Mouse (Mus musculus): ENCODE data around the gene Fam168a.
"Not testable (repeated sequence)": the region's sequence is repeated elsewhere in the genome, so short reads cannot be mapped to it uniquely, and the experiment has no call there.

Fam168a gene

DNA sequence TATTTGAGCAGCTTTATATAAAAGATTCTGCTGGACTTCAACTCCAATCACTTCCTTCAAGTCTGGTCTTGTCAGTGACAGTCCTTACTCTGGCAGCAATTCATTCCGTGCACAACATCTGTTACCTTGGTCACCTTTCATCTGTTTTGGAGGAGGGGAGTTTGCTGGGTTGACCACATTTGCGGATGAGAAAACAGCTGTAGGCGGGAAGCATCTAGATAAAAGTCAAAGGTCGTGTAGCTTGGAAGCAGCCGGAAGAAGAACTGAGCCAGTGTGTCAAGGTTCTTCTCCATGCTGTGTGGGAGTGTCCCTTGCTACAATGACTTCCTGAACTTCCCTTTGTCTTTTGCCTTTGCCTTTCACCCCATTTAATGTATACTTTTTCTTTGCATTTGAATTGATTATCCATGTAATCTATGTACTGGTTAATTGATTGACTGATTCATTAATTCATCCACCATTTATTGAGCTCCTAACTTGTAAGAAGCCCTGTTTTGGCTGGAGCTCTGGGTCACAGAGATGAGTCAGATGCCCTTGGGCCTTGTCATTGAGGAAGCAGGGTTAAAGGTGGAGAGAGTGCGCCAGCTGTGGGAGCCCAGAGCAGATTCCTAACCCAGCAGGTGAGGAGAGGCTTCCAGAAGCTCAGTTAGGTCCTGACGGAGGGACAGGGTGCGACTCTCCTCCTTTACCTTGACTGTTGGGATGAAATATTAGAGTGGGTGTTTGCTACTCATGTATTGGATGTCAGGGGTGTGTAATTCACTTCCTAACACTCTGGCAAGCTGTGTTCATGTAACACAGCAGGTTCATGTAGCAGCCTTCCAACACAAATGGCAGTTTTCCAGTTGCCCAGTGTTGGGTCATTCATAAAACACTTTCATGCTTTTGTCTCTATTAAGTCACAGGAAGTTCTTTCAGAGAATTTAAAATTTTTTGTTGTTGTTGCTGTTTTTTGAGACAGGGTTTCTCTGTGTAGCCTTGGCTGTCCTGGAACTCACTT is 6.4 kb upstream of the Fam168a start:
- DNase-seq (ENCODE audit: low spot score in 2 of 2), result no peak

DNA sequence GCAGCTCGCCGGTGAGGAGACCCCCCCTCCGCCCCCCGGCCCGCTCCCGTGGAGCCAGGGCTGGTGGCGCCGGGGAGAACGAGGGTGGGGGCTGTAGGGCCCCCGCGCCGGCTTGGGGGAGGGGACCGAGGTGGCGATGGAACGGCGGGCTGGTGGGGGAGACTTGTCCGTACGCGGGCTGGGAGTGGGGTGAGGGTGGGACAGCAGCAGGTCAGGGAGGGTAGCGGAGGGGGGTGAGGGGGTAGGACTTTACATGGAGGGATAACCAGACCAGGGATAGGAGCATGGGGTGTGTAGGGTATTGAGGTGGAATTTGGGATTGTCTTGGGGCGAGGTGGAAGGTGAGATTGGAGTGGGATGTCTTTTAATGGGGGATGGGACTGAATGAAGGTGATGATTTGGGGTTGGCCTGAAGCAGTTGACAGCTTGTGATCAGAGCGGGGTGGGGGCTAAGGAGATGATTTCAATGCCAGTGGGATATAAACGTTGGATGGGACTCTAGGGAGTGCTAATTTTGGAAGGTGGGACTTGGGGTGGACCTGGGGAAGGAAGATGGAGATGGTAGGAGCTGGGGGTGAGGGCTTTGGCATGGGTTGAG is 547 bp downstream of the Fam168a start:
- DNase-seq (ENCODE audit: low spot score in 2 of 2), result no peak

DNA sequence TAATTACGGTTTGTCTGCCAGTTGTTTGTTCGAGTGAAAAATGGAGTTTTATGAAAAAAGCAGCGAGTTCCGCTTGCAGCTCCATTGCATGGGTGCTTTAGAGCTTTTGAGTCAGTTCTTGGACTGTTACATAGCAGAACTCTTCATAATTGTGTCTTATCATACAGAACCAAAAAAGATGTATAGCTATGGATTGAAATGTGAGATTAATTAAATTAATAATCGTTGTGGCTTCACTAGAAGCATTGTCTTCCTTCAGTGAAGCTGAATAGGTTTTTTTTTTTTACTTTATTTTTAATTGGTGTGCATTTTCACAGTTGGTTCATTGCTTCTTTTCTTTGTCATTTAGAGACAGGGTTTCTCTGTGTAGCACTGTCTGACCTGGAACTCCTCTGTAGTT is 12.3 kb downstream of the Fam168a start:
- DNase-seq (ENCODE audit: low spot score in 2 of 2), result no peak

DNA sequence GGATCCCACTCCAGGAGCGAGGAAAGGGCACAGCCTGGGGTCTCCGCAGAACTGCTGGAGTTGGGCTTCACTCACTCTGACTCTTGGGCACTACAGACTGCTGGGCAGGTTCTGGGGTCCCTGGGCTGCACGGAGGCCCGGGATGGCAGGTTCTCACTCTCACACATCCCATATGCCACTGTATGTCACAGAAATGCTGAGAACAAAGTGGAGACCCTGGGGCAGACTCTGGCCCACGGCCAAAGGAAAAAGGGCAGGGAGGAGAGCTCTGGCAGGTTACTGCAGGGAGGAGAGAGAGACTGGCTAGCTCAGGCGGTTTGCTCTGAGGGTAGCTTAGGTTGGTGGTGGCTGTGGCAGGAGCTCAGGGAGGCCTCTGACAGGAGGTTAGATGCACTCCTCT is 15.8 kb downstream of the Fam168a start:
- no peak for DNase-seq (ENCODE audit: low spot score in 2 of 2)

DNA sequence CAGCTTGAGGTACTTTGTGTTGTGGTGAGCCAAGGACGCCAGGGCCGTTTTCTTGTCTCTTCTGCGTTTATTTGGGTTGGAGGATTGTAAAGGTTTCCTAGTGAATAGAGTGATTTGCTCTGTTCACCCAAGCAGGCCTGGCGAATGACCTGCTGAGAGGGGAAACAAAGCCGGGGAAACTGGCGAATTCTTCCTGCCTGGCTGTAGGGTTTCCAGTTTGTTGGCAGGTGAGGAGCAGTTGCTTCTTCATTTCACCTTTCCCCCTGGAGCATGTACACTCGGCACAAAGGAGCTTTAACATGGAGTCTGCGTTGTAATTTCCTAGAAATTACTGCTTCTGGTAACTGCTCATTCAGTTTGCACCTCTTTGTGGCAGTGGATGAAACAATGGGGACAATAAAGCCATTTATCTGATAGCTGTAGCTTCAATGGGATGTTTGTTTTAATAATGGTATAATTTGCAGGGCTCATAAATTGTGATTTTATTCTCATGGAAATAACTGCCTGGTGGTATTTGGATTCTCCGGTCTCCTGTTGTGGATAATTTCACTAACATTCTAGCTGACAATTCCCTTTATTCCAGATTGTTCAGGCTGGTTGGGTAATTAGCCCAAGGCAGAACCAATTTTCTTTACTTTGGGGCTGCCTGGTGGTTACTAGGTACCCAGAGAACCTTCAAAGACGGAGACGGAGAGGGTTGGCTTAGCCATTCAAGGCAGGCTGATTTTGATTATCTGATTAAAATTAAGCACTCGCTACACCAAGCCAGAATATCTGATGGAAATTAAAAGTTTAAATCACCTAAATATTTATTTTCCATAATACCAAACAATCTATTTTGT is 17.2 kb downstream of the Fam168a start:
- no peak for DNase-seq (ENCODE audit: low spot score in 2 of 2)

DNA sequence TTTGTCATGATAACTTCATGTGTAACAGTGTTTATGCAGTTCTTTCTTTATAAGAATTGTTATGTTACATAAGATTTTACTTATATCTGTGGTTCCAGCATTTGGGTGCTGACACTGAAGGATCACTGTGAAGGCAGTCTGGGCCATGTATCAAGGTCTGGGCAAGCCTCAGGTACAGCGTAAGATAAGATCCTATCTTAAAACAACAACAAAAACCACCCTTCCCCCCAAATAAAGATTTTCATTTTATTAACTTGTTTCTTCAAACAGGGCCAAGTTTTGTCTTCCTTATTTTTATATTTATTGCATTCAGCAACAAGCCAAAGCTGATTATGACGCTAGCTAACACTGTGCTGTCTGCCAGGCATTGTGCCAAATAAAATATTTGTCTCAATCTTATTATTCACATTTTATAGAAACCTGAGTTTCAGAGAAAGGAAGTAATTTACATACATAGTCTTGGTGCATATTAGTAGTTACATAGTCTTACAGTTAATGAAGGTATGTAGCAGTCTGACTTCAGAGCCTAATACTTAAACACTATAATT is 21.2 kb downstream of the Fam168a start:
- no peak for DNase-seq (ENCODE audit: low spot score in 2 of 2)

DNA sequence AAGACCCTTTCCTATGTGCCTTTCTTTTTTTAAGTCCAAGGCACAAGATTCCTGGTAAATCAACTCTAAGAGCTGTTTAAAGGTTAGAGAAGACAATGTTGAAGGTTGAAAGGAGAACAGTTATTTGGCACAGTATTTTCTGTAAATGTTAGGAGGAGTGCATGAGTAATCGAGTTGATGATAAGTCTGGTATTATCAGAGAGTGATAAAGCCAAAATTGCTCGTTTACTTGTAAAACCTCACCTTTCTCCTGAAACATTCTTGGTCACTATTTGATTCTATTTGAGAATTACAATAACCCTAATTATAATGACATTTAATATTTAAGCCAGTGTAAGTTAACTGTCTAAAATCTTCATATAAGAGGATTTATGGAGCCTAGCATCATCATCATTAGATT is 23.3 kb downstream of the Fam168a start:
- DNase-seq (ENCODE audit: low spot score in 2 of 2), result no peak

DNA sequence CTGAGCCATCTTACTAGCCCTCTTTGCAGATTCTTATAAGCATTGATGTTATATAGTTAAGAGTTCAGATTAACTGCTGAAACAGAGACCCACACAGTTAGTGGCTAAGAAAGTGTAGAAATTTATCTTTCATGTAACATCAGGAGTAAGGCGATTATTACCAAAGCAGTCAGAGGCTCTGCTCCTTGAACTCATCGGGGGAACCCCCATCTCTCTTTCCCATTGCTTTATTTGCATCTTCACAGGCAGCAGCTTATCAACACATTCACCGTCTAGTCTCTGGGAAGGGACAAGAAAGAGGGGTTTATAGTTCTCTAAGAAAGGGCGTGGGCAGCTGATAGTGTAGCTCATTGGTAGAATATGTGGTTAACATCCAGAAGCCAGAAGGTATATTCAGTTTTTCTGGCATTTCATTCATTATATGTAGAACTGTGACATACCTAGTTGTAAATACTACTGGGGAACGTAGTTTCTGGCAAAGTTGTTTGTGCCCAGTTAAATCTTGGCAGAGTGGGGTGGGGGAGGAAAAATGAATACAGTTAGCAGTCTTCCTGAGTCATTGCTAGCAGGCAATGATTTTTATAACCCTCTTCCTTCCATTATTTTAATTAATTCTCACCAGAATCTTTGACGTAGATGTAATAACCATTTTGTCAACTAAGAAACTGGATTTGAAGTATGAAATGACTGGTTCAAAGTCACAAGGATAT is 26.1 kb downstream of the Fam168a start:
- no peak for DNase-seq (ENCODE audit: low spot score in 2 of 2)

DNA sequence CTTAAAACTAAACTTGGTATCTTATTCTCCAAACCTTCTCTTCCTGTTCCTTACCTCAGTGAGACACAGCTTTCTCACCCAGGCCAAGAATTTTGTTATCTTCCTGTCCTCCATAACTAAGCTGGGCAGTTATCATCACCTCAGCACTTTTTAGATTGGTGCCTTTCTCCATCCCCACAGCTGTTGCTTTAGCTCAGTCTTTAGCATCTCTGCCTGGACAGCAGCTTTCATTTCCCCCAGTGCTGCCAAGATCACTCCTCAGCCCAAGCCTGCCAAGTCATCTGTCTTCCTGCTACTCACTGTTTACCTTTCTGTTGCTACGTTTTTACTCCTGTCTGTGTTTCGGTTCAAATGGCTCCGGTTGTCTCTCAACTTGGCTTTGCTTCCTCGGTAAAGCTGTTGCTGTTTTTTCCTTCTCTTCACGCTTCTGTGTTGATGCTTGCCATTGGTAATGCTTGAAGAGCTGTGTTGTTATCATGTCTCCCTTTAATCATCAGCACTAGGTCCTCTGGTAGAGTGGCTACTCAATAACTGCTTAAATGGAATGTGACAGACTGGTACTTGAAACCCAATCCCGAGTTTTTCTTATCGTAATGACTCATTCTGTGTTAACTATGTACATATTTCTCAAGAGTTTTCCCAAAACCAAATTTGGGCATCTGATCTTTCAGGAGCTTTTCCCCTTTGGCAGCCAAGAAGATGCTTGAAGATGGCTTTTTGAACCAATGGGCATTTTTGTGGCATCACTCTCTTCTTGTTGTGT is 26.8 kb downstream of the Fam168a start:
- peak; percentile 16 for DNase-seq (ENCODE audit: low spot score in 2 of 2)

DNA sequence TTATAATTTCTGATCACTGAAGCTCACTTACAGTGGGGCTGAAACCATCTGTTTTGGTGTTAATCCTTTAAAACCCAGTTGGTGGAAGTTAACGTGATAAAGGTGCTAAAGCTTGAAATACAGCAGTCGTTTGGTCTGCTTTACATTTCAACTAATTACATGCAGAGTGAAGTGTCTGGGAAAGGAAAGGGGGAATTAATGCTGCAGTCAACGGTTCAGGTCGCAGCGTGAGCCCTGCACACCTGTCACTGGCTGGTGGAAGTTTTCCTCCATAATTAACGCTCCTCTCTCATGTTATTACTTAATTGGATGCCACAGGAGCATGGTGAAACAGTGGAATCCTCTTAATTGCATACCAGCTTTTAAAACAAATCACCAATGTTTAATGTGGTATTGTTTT is 27.8 kb downstream of the Fam168a start:
- DNase-seq (ENCODE audit: low spot score in 2 of 2), result no peak

DNA sequence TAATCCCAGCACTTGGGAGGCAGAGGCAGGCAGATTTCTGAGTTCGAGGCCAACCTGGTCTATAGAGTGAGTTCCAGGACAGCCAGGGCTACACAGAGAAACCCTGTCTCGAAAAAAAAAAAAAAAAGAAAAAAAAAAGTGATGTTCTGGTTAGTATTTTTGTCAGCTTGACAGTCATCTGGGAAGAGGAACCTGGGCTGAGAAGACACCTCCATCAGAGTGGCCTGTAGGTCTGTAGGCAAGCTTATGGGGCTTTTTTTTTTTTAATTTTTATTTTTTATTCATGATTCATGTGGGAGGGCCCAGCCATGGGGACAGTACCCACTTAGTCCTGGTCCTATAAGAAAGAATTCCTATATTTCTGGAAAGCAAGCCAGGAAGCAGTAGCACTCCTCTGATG is 28.5 kb downstream of the Fam168a start:
- not testable (repeated sequence) for DNase-seq (ENCODE audit: low spot score in 2 of 2)

DNA sequence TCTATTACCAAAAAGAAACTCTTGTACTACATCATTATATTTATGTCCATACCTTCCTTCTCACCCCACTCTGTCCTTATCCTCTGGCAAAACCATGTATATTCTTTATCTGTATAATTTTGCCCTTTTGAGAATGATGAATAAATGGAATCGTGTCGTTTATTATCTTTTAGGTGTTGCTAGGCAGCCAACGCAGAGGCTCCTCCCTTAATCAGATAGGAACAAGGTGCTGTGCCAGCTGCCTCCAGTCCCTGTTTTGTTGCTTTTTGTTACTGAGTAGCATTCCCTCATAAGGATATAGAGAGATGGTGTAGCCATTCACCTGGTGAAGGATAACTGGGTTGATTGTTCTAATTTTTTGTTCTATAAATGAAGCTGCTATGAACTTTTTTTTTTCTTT is 29.7 kb downstream of the Fam168a start:
- DNase-seq (ENCODE audit: low spot score in 2 of 2), result no peak

DNA sequence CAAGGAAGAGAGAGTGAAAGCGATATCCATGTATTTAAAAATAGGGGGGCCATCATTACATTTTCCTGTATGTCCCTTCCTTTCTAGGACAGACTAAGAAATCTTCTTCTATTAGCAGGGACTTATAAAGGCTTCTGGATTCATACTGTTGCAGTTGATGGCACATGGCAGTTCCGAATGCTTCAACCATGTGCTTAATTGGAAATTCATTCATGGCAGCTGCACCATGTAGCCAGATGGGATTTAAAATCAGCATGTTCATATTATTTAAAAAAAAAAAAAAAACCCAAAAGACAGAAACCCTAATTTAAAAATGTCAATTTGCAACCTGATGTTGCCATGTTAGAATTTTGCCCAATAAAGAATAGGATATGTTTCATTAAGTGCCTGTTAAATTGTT is 37.9 kb downstream of the Fam168a start:
- no peak for DNase-seq (ENCODE audit: low spot score in 2 of 2)

DNA sequence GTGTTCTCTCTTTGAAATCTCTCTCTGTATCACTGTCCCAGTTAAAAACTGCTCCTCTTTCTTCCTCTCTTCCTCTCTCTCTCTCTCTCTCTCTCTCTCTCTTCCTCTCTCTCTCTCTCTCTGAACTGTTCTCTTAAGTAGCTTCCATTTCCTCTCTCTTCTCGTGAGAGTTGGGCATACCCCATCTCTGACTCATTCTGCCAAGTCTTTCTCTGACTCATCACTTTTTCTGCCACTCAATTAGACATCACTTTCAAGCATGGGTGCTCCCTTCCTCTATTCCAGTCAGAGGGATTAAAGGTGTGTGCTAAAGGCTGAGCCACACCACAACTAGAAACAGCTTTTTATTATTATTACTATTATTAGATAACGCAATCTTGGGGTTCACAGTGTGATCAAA is 43.7 kb downstream of the Fam168a start:
- DNase-seq (ENCODE audit: low spot score in 2 of 2), result no peak

DNA sequence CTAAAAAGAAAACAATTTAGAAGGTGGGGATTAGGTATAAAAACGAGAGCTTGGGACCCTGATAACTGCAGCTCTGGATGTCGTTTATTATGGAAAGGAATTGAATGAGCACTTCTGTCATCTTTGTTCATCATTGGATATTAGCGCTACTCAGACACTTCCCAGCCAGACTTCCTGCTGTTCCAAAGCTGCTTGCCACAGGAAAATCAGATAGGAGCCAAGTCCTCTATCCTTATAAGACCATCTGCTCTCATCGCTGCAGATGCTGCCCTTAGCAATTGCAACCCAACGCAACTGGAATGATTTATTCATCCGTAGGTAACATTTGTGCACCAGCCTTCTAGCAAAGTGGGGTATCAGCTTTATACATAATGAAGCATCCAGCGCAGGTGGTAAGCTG is 52.3 kb downstream of the Fam168a start:
- DNase-seq (ENCODE audit: low spot score in 2 of 2), result no peak

DNA sequence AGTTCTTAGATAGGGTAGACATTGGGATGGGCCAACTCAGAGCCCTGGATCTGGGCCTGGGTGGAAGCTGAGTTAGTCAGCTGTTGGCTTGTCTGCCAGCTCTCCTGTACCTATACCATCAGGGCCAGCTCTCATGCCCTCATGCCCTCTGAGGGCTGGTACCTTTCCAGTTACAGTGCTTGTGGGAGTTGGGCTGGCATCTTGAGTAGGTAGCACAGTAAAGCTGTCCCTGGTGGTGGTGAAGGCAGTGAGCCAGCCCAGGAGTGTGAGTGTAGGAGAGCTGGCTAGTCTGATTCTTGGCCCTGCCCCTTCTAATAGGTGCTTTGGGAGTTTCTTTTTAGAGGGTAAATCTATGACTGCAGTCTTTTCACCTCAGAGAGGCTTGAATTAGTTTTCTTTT is 56.3 kb downstream of the Fam168a start:
- peak in 1 of 2 experiments; percentile 3 for DNase-seq (ENCODE audit: low spot score in 2 of 2)

DNA sequence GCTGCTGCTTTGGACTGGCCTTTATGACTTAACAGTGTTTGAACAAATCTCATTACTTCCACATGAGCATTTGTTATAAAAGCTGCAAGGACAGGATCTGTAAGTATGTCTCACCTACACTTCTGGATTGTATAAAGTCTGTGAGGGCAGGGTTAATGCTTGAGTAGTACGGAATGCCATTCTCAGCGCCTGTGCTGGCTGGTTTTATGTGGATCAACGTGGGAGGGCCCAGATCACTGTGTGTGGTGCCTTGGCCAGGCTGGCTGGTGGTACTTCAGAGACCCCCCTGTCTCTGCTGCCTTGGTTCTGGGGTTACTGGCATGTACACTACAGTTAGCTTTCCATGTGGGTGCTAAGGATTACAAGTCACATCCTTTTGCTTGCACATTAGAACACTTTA is 61.1 kb downstream of the Fam168a start:
- DNase-seq (ENCODE audit: low spot score in 2 of 2), result no peak

DNA sequence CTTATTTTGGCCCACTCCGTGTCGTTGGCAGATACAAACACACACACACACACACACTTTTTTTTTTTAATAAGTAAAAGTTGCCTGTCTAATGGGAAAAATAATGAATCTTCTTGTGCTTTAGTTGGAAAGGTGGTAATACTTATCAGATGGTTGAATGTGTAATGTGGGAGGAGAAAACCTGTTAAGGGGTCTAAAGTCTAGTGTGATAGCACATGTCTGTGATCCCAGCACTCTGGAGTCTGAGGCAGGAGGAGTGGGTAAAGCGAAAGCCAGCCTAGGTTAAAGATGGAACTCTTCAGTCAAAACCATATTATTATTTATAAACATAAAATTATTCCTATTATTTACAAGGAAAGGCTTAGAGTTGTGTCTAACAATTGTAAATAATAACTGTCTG is 61.6 kb downstream of the Fam168a start:
- DNase-seq (ENCODE audit: low spot score in 2 of 2), result no peak

DNA sequence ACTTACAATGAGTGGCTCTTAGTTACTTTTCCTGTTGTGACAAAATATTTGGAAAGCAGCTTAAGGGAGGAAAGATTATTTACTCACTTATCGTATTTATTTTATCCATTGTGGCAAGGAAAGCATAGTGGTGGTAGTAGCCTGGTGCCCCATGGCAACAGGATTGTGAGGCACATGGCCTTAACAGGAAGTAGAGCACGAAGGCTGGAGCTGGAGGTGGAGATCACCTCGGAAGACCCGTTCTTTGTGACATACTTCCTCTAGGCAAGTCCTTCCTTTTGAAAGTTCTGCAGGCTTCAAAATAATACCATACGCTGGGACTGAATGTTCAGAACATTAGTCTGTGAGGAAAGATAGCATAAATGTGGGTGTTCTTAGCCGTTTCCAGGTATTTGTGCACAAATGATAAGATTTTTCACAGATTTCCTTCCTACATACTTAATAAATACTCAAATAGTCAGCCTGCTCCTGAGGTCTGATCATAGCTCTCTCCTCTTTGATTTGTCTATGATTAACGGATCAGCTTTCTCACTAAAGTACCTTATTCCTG is 63.2 kb downstream of the Fam168a start:
- no peak for DNase-seq (ENCODE audit: low spot score in 2 of 2)

DNA sequence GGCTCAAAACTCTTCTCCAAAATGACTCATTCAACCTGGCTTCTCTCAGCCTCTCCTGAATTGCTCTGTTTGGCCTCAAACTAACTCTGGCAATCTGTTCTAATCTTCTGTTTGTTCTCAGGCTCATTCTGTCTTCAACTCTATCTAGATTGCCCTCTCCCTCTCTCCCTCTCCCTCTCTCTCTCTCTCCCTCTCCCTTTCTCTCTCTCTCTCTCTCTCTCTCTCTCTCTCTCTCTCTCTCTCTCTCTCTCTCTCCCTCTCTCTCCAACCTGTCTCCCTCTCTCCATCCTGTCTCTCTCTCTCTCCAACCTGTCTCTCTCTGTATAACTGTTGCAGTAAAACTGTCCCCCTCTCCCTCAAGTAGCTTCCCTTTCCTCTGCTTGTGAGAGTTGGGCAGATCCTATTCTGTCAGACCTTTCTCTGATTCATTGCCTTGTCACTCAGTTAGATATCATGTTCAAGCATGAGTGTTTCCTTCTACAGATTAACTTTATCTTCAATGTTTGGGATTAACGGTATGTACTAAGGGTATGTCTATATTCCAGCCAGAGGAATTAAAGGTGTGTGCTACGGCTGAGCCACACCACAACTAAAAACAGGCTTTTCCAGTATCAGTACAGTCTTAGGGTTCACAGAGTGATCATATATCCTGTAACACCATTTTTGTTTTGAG is 64.4 kb downstream of the Fam168a start:
- no peak for DNase-seq (ENCODE audit: low spot score in 2 of 2)
